Mouse (Mus musculus) layer of hippocampus, adult 8-10 months (tissue): ENCODE data around the gene Ak8. TPM values are rescaled to one million over a fixed set of nuclear protein-coding genes. Genes with fewer than 3 reads are reported as not detected.
A peak's percentile ranks its signal among the peaks of the same experiment; 100 is the strongest.

Source experiments
- DNase-seq, 2 experiments: peaks; one replicate each; pipeline ENCODE4 v3.0.0; 2022; ENCODE audit warnings: low spot score in 2 of 2
- total RNA-seq, 4 experiments: library from RNA; stranded (reverse); gene quantifications; 2 replicates each; pipeline ENCODE4 v1.2.4; 2022

Gene Ak8
- total RNA-seq, 4 experiments from 2014 or later = 0.82 to 2.4 (median 1.8) TPM

DNA sequence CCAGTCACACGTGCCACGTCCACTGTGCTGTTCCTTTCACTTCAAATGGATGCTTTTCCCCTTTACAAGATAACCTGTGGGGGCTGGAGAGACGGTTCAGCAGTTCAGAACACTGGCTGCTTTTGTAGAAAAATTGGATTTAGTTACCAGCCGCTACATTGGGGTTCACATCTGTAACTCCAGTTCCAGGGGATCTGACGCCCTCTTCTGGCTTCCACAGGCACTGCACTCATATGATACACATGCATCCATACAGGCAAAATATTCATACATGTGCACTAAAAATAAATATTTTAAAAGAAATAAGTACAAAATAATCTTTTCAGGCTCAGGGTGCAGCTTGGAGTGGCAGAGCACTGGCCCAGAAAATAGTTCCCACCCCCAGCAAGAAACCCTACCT, 94.7 kb downstream of the Ak8 start:
- no peak for DNase-seq

DNA sequence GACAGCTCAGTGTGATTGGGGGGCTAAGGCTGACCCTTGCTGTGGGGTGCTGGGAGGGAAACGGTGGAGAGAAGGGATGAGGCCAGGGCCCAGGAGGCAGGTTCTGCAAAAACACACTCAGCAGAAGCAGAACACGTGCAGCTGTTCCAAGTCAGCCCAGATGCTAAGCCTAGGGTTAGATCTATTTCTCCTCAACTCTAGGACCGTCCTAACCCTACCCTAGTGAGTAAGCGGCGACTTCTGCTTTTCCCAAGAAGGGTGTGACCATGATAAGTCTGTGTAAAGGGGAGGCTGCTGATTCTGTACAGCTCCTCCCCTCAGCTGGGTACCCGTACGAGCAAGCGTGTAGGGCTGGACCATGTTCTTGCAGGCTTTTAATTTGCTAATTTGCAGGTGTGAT, 96.3 kb downstream of the Ak8 start:
- DNase-seq = no peak

DNA sequence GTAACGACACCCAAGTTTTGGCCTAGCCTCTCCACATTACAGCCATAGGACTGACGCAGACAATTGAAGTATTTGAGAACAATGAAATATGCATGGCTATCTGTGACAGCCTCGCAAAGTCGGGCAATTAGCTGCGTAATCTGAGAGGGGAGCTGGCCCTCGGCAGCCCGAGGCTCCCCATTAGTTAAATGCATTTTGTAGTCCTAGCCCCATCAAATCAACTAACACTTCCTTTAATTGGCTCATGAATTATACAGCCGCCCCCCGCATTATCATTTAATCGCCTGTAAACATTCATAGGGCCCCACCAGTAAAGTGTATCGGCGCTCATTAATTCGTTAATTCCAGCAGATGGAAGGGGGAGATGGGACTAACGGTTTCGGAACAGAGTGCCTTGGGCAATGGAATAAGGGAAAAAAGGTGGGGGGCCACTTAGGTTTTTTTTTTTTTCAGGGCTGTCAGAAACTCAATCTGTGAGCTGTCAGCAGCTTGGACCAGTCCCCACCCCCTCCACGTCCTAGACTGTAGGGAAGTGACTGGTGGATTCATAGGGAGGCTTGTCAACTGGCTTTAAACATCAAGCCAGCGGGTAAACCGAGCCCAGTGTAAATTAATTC, 97.6 kb downstream of the Ak8 start:
- DNase-seq = no peak

DNA sequence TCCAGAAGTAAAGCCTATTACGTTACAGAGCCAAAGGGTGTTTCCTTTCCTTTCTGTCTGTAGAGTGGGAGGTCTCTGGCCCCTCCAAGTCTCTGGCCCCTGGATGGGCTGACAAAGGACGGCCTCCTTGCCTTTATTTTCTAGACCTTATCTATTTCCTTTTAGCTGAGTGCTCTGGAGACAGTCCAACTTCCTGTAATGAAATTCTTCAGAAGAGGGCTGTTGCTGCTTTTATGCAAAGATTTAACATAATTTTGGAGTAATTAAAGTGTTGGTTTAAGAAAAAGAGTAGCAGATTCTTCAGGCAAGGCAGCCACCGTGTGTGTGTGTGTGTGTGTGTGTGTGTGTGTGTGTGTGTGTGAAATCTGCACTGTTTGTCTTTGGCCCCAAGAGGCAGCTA, 98.4 kb downstream of the Ak8 start:
- DNase-seq = no peak

DNA sequence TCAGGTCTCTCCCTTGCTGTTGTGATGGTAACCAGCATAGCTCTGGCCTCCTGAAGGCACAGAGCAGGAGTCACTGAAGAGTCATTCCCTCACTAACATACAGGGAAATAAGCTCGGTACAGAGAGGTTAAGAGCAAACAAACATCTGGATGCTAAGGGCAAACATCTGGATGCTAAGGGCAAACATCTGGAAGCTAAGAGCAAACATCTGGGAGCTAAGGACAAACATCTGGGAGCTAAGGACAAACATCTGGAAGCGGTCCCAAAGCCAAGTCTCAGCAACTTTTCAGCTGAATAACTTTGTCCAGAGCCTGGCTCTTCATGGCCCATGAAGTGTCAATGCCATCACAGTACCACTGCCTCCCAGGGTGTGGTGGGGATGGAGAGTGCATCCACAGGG, 99.6 kb downstream of the Ak8 start:
- no peak for DNase-seq

DNA sequence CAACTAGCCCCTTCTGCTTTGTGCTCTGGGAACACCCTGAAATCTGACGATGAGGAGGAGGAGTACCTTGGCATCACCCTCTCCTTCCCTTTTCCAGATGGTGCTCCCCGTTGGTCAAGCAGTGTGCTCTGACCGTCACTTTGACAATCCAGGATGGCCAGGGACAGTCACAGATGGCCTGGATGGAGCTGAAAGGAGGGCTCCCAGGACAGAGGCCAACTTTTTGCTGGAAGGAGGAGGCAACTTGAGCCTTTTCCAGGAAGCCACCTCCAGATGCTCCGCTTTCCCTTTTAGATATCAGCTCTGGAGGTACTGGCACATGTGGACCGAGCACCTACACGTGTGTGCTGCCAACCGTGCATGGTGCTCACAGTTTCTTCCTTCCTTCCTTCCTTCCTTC, 103.4 kb downstream of the Ak8 start:
- DNase-seq = no peak

DNA sequence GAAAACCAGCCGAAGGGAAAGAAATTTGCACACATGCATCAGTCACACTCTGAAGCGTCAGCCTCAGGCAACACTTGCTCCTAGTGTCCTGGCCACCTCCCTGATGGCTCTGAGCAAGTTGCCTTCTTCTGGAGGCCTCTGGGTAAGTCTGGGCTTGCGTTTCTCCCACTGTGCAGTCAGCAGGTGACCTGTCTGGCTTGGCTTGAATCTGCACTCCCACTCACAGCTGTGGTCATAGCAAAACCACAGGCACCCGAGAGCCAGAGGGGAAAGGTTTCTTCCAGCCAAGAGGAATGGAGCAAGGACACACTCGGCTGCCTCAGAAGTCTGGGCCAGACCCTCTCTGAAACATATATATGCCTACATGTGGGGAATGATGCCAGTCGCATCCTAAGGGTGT, 108.9 kb downstream of the Ak8 start:
- DNase-seq = no peak

DNA sequence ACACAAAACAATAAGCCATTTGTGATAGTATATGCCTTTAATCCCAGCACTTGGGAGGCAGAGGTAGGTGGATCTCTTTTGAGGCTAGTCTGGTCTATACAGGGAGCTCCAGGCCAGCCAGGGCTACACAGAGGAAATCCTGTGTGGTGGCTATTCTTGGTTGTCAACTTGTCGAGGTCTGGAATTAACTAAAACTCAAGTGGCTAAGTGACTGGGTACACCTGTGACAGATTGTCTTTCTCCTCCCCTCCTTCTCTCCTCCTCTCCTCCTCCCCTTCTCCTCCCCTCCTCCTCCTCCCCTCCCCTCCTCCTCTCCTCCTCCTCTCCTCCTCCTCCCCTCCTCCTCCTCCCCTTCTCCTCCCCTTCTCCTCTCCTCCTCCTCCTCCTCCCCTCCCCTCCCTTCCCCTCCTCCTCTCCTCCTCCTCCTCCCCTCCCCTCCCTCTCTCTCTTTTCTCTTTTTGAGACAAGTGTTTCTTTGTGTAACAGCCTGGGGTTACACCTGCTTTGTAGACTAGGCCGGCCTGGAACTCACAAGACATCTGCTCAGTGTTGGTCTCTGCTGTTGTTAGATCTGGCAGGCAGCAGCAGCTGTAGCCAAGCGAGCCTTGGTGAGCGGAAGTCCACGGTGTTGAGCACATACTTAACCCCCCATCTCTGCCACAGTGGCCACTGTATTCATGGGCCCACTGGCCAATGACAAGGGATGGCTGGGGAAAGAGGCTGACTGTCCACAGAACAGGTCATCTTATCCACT, 110.5 kb downstream of the Ak8 start:
- DNase-seq = no peak

DNA sequence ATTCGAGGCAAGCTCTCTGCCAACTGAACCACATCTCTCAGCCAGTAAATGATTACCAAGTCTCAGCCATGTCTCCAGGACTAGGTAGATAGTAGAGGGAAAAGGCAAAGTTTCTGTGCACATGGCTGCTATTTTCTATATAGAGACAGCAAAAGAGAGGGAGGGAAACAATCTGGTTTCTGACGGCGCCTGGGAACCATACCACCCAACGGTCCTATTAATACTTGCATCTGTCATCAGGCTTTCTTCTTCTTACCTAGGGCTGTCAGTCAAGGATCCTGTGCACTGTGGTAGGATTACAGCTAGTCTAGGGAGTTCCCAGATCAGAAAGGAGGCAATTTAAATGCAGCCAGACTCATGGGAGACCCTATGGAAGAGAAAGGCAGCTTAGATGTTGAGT, 118.9 kb downstream of the Ak8 start:
- DNase-seq = peak; percentile 12 to 28

DNA sequence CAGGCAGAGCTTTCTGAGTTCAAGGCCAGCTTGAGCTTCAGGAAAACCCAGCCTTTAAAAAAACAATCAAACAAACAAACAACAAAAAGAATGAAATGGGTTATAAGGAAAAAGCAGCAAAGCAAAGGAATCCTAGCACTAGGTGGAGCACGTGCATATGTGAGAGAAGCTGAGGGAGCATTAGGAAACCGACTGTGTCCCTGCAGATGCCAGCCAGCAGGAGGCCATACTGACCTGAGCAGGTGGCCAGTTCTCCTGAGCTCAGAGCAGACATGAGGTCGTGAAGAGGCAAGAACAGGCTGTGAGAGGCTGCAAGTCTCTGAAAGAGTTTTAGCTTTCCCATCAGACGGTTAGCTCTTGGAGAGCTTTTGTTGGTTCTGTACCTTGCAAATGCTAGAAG, 129.3 kb downstream of the Ak8 start:
- DNase-seq = no peak

DNA sequence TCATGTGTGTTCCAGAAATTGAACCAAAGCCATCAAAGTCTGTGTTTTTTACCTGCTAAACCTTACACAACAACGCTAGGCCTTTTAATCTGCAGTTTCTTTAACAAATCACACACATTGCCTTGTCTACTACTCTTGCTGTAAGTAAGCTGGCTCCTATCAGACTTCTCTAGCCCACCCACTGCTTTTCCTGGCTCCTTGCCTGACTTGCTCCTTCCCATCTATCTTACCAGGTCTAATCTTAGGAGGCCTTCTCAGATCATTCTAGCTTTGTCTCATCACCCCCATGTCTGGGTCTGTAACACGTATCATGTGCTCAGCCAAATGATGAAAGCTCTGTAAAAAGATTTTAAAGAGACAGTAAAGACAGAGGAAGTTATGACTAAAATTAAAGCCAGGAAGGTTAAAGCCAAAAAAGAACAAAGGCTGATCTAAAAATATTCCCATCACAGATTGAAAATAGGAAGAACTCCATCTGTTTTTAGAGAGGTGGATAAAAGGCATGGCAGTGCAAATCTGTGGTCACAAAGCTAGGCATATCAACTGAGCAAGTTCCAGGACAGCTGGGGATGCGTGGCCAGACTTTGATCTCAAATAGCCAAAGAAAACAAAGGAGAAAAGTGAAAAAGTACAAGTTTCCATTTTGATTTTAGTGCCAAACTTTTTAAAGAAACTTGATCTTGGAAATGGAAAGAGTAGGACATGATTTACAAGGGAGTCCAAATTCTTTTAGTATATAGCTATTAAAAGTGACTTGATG, 136.4 kb downstream of the Ak8 start:
- DNase-seq = no peak

DNA sequence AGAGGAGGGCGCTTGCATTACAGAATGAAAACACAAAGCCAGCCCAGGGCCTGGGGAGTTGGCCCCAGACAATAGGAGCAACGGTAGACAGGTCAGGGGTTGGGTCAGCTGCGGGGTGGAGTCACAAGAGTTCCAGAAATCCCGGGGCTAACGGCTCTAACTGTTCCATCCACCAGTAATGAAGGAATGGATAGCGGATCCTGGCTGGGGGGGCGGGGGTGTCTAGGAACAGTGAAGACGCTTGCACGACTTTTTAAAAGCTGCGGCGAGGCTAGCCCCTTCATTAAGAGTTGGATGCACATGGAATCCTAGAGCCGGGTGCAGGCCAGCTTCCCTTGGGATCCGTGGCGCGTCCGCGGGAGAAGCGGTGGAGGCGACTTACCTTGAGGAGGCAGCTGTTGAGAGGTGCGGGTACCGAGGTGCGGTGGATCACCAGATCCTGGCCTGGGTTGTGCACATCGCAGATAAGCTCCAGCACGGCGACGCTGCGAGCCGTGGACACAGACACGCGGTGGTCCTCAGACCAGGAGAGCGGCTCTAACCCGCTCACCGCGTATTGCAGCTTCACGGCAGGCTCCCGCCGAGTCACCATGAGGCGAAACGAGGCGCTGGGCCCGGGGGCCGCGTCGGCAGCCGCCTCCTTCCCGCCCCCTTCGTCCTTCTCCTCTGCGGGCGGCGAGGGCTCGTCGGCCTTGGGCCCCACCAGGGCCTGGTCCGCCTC, 139.7 kb downstream of the Ak8 start:
- peak in 1 of 2 experiments; percentile 6 for DNase-seq

DNA sequence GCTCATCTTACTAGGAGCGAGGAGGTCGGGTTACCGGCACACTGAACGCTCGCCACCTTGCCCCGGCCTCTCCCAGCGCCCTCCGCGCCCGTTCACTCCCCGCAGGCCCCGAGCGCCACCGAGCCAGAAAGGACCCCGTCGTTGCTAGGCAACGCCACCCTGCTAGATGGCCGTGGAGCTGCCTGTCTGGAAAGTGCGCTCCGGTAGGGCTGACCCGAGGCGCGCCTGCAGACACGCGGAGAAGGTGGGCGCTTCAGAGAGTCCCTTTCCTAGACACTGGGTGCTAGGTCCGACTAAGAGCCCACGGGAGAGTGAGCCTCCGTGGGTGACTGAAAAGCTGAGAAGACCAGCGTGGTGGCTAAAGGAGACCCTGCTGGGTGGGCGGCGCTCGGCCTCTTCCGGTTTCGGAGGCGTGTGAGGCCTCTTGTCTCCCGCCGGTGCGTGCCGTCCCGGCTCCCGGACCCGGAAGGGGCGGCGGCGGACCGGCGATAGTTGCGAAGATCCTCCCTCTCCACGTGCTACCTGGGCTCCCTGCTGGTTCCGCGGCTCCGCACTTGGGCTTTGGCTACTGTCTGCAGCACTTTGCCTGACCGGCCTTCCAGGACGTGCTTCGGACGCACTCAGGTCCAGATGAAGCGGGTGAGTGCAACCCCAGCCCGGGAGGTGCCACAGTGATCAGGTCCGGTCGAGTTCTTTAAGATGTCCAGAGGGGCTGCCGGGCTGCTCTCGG, 140.4 kb downstream of the Ak8 start, which contains the start of the genes Gtf3c4 and Ddx31:
Gtf3c4 (minus strand) TSS at position 139 of the 730 bp plus-strand sequence.
Ddx31 (plus strand) TSS at position 185 of the 730 bp plus-strand sequence.
- DNase-seq = peak; percentile 88 to 90

DNA sequence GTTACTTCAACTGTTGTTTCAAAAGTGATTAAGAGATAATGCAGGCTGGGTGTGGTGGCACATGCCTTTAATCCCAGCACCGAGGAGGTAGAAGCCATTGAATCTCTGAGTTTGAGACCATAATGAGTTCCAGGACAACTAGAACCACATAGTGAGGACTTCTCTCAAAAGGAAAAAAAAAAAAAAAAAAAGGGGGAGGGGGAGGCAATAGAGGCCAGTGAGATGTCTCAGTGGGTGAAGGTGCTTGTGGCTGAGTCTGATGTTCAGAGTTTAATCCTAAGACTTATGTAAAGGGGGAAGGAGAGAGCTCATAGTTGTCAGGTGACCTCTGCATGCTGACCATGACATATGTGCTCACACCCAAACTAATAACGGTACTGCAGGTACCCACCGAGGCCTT, 142.1 kb downstream of the Ak8 start:
- no peak for DNase-seq

DNA sequence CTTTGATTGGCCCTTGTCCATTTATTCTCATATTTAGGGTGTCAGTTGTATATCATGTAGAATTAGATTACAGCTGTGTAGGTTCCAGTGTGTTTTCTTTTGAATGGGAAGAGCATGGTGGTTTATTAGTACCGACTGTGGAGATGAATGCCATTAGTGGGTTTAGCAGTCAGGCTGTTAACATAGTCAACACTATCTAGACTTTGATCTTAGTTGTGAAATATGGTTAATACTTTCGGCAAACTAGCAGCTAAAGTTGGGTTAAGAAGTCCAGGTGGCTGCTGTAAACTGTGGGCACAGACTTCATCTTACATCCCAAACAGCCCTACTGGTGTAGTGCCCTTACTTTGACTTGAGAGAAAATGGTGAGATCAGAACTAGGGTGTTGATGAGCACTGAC, 148.9 kb downstream of the Ak8 start:
- no peak for DNase-seq

DNA sequence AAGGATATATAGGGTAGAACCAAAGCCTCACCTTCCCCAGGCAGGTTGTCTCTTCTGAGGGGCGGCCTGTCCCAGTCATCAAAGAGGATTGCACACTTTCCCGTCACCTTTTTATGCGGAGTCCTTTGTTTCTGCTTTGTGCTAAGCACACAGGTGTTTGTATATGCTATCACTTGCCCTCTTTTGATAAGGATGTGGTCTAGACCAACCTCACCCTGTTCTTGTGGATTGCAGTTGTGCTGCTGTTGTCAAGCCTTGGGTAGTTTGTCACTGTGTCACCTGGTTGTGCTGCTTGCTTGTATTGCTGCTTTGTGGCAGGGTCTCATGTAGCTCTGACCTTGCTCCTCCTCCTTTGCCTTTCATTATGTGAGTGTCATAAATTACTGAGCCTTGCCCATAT, 152.6 kb downstream of the Ak8 start:
- no peak for DNase-seq

DNA sequence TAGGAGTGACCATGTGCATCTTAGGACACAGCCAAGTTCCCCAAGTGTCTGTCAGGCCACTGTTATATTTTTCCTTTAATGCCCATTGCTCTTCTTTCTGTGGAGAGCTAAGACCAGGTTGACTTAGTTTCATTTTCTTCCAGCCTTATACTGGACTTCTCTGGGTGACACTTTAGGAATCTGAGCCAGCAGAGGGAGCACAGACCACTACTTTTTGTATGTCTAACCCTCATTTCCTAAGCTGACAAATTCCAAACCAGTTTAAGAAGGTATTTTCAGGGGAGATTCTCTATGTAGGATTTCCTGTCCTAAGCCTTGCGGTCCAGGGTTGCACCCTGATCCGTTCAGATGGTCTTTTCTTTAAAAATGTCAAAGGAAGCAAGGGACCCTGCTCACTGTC, 155.8 kb downstream of the Ak8 start:
- DNase-seq = no peak

DNA sequence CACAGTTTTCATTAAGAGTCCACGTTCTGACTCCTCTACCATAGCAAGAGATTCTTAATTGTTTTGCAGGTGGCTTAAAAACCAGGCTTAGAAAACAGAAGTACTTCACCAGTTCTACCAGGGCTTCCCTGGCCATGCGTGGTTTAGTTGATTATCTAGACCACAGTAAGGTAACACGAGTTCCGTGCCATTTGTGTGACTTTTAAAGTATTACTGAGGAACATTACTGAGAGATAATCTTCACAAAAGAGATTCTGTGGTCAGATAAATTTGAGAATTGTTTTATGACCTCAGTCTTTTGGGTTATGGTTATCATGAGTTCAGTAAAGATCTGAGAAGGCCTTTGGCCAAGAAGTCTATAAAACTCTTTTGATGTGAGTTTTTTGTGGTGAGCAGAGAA, 159.3 kb downstream of the Ak8 start:
- no peak for DNase-seq

DNA sequence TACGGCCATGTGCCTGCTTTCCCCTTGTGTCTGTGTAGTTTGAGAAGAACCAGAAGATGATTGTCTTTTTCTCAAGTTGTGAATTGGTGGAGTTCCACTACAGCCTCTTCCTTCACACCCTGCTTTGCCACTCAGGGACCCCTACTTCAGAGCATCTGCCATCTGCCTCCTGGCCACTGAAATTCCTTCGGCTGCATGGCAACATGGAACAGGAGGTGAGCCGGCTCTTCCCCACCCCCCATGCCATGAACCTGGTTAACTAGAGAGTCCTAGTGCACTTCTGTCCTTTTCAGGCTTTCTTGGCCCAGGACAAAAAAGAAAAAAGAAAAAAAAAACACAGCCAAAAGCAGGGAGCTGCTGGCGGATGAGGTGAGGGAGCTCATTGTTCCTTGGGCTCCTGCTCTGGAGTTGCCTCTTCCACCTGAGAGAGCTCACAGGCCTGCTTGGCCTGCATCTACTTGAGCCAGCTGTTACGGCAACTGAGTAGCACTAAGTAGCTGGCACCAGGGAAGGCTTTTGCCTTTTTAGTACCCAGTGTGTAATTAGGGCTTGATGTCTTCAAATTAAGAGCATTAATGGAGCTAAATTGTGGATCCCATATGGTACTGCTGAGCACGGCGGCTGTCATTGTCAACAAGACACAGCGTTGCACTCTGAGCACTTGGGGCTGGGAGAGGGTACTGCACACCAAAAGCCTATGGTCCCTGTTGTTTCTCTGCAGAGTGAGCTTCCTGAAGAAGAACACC, 160.9 kb downstream of the Ak8 start:
- DNase-seq = no peak
